Mouse (Mus musculus): ENCODE results near the gene Prkcz.
"Not testable (repeated sequence)": the region's sequence is repeated elsewhere in the genome, so short reads cannot be mapped to it uniquely, and the experiment has no call there.

Gene Prkcz

GRCm38 (mm10) chr4:155282231-155282630 lies 78.9 kb downstream of the Prkcz start:
- no peak for DNase-seq (ENCODE audit: low read depth)

- DNase-seq (ENCODE audit: low read depth): peak; percentile 66
Measured at GRCm38 (mm10) chr4:155281652-155282051, 79.5 kb downstream of the Prkcz start.

- DNase-seq (ENCODE audit: low read depth): peak; percentile 12
Measured at GRCm38 (mm10) chr4:155281227-155281626, 79.9 kb downstream of the Prkcz start.

- DNase-seq (ENCODE audit: low read depth): no peak
Measured at GRCm38 (mm10) chr4:155280768-155281121, 80.4 kb downstream of the Prkcz start.

- DNase-seq (ENCODE audit: low read depth): peak; percentile 97
Measured at GRCm38 (mm10) chr4:155279926-155280767, 81.0 kb downstream of the Prkcz start.

GRCm38 (mm10) chr4:155279054-155279453 lies 82.1 kb downstream of the Prkcz start:
- peak; percentile 40 for DNase-seq (ENCODE audit: low read depth)

GRCm38 (mm10) chr4:155277963-155278362 lies 83.2 kb downstream of the Prkcz start:
- no peak for DNase-seq (ENCODE audit: low read depth)

GRCm38 (mm10) chr4:155274851-155275250 lies 86.3 kb downstream of the Prkcz start:
- DNase-seq (ENCODE audit: low read depth): no peak

GRCm38 (mm10) chr4:155274451-155274850 lies 86.7 kb downstream of the Prkcz start:
- DNase-seq (ENCODE audit: low read depth): no peak

- DNase-seq (ENCODE audit: low read depth): peak; percentile 67
Measured at GRCm38 (mm10) chr4:155268382-155268781, 92.8 kb downstream of the Prkcz start.

- no peak for DNase-seq (ENCODE audit: low read depth)
Measured at GRCm38 (mm10) chr4:155267639-155268175, 93.5 kb downstream of the Prkcz start.

- DNase-seq (ENCODE audit: low read depth): no peak
Measured at GRCm38 (mm10) chr4:155267047-155267543, 94.1 kb downstream of the Prkcz start.

- no peak for DNase-seq (ENCODE audit: low read depth)
Measured at GRCm38 (mm10) chr4:155264521-155265321, 96.4 kb downstream of the Prkcz start.

GRCm38 (mm10) chr4:155252253-155252652 lies 108.9 kb downstream of the Prkcz start:
- DNase-seq (ENCODE audit: low read depth): no peak

GRCm38 (mm10) chr4:155251147-155251546 lies 110.0 kb downstream of the Prkcz start:
- DNase-seq (ENCODE audit: low read depth): no peak

- peak; percentile 21 for DNase-seq (ENCODE audit: low read depth)
Measured at GRCm38 (mm10) chr4:155250361-155251117, 110.6 kb downstream of the Prkcz start.

GRCm38 (mm10) chr4:155249648-155250351 lies 111.4 kb downstream of the Prkcz start, which contains the start of gene Faap20:
Faap20 (plus strand) TSS chr4:155249802.
- peak; percentile 87 for DNase-seq (ENCODE audit: low read depth)

- peak; percentile 94 for DNase-seq (ENCODE audit: low read depth)
Measured at GRCm38 (mm10) chr4:155249257-155249647, 111.9 kb downstream of the Prkcz start.

GRCm38 (mm10) chr4:155248054-155248453 lies 113.1 kb downstream of the Prkcz start:
- not testable (repeated sequence) for DNase-seq (ENCODE audit: low read depth)

- no peak for DNase-seq (ENCODE audit: low read depth)
Measured at GRCm38 (mm10) chr4:155246691-155247105, 114.5 kb downstream of the Prkcz start.
